Mouse (Mus musculus): ENCODE measurements around the gene Dok3.

GRCm38 (mm10) chr13:55500575-55500974 is 28.5 kb downstream of the Dok3 start:
- TF ChIP-seq CTCF (IDR thresholded peaks at IDR 0.05; ENCODE audit: low read depth) (no peak), EP300 (IDR thresholded peaks at IDR 0.05; ENCODE audit: low read depth) (no peak)

Measured in liver, postnatal 0 days (tissue).